Mouse (Mus musculus): ENCODE data around the gene Rpl22. TPM values are rescaled to one million over a fixed set of nuclear protein-coding genes. Genes with fewer than 3 reads are reported as not detected.

The Rpl22 gene
- polyA plus RNA-seq (2012; rRNA removed): 900 and 1,298 TPM in 2 replicates

DNA sequence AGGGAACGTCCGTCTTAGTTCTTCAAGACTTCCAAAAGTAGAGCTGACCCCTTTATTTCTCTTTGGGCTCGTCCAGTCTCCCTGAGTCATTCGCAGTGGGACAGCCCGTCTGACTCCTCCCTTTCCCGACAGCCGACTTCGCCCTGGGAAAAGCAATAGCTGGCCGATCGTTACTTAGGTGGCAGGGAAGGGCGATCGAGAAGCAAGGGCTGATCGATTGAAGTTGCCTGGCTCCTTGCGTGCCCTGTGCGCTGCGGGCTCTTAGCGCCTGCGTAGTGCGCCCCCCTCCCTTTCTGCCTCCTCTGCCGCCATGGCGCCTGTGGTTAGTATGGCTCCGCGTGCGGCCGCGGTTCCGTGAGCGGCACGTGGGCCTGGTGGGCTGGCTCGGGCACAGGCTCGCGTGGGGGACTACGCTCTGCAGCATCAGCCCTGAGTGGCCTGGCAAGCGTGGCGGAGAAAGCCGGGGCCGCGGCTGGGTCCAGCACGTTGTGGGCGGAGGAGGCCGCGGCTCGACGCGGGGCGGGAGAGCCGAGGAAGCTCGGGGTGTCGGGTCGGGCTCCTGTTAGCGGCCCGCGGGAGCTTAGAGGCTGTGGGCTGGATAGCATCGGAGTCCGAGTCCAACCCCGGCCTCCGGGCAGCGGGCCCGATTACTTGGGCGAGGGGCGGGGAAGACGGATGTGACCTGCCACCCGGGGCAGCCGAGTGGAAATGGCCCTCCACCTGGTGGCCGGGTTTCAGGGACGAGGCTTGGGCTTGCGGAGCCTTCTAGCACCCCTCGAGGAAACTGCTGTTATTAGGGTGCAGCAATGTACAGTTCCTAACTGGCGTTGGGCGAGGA is at the start of gene Rpl22:
TSS of gene Rpl22 (plus strand) at position 169 of the 838 bp plus-strand sequence.

DNA sequence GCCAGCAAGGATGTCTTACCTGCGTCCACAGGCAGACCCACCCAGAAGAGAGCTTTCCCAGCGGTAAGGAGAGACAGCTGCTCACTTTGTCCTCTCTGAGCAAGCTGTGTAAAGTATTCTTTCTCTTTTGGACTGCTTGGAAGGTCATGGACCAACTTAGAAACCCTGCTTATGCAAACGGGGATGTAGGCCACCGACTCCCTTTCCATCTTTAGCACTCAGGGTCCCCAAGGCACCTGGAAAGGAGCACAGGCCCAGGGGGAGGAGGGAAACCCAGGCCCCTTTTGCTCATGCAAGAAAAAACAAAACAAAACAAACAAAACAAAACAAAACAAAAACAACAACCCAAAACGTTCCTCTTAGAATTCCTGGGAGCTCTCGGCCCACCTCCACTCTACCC is 34.0 kb upstream of the Rpl22 start, which contains the start of gene Hes3:
TSS of gene Hes3 (minus strand) at position 101 of the 400 bp plus-strand sequence.

DNA sequence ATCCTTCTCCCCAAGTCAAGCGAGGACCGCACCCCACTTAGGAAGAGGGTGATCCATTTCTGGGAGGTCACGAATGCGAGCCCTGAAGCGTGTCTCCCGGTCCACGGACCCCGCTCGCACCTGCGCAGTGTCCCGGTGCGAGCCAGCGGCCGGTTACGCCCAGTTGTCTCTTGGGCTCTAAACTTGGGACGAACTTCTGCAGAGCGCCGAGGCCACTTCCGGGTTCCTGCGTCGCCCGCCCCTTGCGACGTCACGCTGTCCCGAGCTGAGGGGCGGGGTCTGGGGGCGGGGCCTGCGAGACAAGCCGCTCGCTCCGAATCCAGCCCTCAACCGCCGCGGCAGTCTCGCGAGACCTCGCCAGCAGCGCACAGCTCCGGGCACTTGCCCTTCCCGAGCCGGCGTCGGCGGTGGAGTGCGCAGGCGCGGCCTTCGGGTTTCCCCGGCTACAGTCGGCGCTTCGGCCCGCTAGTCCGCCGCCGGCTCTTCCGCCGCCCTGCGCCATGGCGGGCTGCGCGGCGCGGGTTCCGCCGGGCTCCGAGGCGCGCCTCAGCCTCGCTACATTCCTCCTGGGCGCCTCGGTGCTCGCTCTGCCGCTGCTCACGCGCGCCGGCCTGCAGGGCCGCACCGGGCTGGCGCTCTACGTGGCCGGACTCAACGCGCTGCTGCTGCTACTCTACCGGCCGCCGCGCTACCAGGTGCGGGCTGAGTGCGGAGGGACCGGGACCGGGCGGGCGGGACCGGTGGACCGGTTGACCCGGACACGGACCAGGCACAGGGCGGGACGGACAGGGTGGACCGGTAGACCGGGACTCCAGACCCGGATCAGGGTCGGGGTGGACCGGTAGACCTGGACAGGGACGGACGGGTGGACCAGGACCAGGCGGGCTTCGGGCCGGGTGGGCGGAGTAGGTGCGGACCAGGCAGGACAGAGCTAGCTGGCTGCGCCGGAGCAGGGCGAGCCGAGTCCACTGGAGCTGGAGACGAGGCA is 28.4 kb upstream of the Rpl22 start, which contains the start of gene Icmt:
TSS of gene Icmt (plus strand) at position 354 of the 988 bp plus-strand sequence.

DNA sequence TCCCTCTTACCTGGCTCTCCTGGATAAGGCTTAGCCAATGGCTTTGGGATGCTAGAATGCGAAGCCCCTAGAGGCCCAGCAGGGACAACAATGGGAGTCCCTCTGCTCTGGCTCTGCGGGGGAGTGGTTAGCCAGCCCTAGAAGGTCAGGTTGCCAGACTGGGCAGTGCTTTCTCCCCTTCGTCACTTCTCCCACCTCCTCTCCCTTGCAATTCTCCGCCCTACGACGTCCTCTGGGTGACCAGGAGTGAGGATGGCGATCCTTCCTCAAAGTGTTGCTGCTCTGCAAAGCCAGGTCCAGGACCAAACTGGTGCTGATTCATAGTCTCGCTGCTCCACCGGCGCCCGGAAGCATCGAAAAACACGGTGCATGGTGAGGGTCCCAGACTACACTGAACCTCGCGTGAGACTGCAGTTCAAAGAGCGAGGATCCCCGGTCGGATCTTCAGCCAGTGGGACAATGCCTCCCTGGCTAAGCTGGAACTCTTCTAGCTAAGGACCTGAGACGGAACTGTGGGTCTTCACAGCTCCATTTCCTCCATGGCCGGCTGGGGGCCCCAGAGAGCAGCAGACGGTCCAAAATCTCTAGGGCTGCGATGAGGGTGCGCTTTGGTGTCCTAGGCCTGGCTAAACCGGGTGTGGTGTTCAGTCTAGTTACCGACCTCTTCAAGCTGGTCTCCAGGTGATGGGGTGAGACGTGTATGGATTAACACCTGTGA is 6.9 kb upstream of the Rpl22 start, which contains the start of gene Rnf207:
TSS of gene Rnf207 (minus strand) at position 477 of the 718 bp plus-strand sequence.

DNA sequence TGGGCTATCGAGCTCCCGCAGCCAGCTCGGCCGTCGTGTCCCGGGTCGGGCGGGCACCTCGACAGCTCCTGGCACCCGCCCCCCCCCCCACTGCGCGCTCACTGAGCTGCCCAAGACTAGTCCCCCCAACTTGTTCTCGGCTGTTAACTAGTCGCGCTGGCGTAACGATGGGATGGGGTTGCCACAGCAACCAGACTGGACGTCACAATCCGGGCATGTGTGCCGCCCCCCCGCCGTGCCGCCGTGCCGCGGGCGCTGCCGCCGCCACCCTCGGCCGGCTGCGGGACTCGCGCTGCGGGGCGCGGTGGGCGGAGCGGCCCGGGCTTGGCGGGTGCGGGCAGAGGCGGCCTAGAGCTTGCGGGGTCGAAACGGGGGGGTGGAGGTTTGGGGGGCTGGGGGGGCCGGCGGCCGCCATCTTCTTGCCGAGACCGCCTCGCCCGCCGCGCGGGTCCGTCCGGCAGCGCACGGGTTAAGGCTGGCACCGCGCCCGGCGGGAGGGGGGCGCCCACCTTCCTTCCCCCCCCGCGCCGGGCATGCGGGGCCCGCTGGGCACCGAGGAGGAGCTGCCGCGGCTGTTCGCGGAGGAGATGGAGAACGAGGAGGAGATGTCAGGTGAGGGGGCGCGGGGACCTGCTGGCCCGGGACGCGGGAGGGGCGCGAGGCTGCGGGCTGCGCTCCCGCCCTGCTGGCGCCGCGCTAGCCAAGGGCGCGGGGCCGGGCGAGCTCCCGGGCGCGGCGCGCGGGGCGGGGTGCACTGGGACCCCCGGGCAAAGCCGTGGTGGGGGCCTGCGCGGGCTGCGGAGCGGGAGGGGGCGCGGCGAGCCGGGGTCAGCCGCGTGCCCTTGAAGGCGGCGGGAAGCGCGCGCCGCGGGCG is 13.1 kb downstream of the Rpl22 start, which contains the start of gene Chd5:
TSS of gene Chd5 (plus strand) at position 233 of the 874 bp plus-strand sequence.

Other genes with a start within 250 kb of the Rpl22 start
- 2.2 and 3.1 TPM in 2 replicates for gene Tnfrsf25, start 209.8 kb upstream of the Rpl22 start, polyA plus RNA-seq (2012; rRNA removed)
- gene Espn, start 173.4 kb upstream of the Rpl22 start, polyA plus RNA-seq (2012; rRNA removed): 1.8 and 2.6 TPM in 2 replicates
- gene Hes2, start 166.9 kb upstream of the Rpl22 start, polyA plus RNA-seq (2012; rRNA removed): 0.97 and 1.2 TPM in 2 replicates
- gene Acot7, start 147.6 kb upstream of the Rpl22 start, polyA plus RNA-seq (2012; rRNA removed): 56.4 and 73.6 TPM in 2 replicates
- 17.2 and 17.6 TPM in 2 replicates for gene Gpr153, start 51.5 kb upstream of the Rpl22 start, polyA plus RNA-seq (2012; rRNA removed)
- gene Hes3, start 34.1 kb upstream of the Rpl22 start, polyA plus RNA-seq (2012; rRNA removed): 2.3 and 4.1 TPM in 2 replicates
- 16.5 and 21.5 TPM in 2 replicates for gene Icmt, start 28.5 kb upstream of the Rpl22 start, polyA plus RNA-seq (2012; rRNA removed)
- 7.8 and 10.3 TPM in 2 replicates for gene Rnf207, start 6.7 kb upstream of the Rpl22 start, polyA plus RNA-seq (2012; rRNA removed)
- 1.3 and 1.5 TPM in 2 replicates for gene Chd5, start 12.9 kb downstream of the Rpl22 start, polyA plus RNA-seq (2012; rRNA removed)
- 6.7 and 7.7 TPM in 2 replicates for gene Nphp4, start 151.0 kb downstream of the Rpl22 start, polyA plus RNA-seq (2012; rRNA removed)
- 6.8 and 7.7 TPM in 2 replicates for gene Kcnab2, start 152.1 kb downstream of the Rpl22 start, polyA plus RNA-seq (2012; rRNA removed)